Mouse (Mus musculus) embryonic stem cell, embryonic (primary cell): ENCODE data around the gene Smndc1.

ENCODE experiments used
- CTCF ChIA-PET, 4 experiments: fragments of 300-600 bp in 2 of 4; fragments of 350-600 bp in 2 of 4; sonication (Branson Sonifier 250); formaldehyde crosslinking; loops; one replicate each; lab custom pipeline; 2022; ENCODE audit warnings: inconsistent platforms in 2 of 4; lab: Charles Lee
- POLR2A ChIA-PET, 4 experiments: fragments of 300-600 bp in 2 of 4; fragments of 350-600 bp in 2 of 4; sonication (Branson Sonifier 250); formaldehyde crosslinking; loops; one replicate each; lab custom pipeline; 2022; ENCODE audit warnings: antibody characterized with exemption in 4 of 4, inconsistent platforms in 1 of 4; lab: Charles Lee

Gene Smndc1

DNA sequence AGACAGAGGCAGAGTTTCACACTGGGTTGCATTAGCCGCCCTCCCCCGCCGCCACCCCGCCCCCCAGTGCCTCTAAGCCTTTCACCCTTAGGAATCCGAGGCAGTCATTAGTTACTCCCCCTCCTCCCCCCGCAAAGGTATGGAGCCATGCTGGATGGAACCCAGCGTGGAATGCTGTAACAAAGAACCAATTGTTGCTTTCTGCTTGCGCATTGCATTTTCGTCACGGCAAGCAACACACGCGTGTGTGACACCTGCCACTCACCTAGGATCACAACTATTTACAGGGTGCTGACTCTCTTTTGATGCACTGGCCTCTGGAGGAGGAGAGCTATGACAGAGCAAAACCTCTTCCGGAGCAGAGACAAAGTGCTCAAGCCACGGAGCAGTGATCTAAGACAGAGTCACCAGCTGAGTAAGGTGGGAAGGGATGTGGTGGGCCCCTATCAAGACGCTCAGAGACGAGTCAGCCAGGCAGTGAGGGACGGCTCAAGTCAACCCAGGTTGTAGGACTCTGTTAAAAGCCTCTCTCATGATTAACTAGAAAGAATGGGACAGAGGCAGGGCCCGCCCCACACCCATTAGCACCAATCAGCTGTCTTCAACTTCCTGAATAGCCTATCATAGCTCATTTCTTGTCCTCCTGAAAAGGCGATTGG lies 30.7 kb upstream of the Smndc1 start:
- ChIA-PET CTCF (interaction anchor here (0.6 to 2.9 kb wide), 29 partner anchors 11 to 474 kb away, joined by 3 to 15 read pairs (median 4); partner anchors contain the start of genes Smc3 (in 3 of the 4) and Dusp5 (in 1 of the 4)), POLR2A (interaction anchor here (0.5 to 3.3 kb wide), 83 partner anchors 8 to 522 kb away, joined by 3 to 50 read pairs (median 4); partner anchors contain the start of genes Dusp5 (in 4 of the 4), Smc3 (in 3 of the 4), Mxi1 (in 1 of the 4) and Smndc1 (in 1 of the 4))

DNA sequence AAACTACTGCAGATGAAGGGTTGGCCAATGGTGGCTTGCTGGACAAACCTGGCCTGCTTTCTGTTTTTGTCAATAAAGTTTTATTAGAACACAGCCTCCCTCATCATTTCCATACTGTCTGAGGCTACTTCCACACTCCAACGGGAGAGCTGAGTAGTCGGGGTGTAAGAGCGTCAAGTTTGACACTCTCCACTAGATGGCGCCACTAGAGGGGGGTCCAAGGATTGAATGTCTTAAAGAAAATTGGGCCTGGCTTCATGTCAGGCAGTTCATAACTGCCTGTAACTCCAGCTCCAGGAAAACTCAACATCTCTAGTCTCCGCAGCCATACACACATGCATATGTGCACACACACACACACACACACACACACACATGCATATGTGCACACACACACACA lies 29.5 kb upstream of the Smndc1 start:
- ChIA-PET POLR2A (interaction anchor here (0.6 to 3.3 kb wide), 34 partner anchors 10 to 334 kb away, joined by 3 to 27 read pairs (median 4); partner anchors contain the start of genes Smc3 (in 3 of the 4) and Dusp5 (in 2 of the 4)), CTCF (interaction anchor here (0.5 to 1.9 kb wide), 44 partner anchors 8 to 1647 kb away, joined by 3 to 15 read pairs (median 4); partner anchors contain the start of genes Dusp5 (in 2 of the 4) and Smc3 (in 2 of the 4))

DNA sequence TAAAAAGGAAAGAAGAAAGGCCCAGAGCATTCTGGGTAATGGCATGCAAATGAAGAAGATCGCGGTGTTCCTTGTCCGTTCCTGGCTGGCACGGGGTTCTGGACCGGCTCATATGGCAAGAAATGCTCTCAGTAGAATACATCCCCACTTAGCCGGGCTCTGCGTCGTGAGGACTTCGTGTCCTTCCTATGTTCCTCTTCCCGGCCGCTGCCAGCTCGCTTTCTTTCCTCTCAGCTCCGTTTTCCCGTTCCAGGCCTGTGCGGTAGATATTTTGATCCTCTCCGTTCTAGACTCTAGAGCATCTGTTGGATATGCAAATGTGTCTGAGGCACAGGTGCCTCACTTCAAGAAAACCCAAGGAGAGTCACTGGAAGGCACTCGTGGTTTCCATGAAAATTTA lies 24.8 kb upstream of the Smndc1 start:
- ChIA-PET CTCF (no interaction called here), POLR2A (interaction anchor here (0.5 to 1.5 kb wide), 11 partner anchors 10 to 490 kb away, joined by 3 to 8 read pairs (median 3); partner anchors contain the start of genes Dusp5 (in 2 of the 4) and Smc3 (in 1 of the 4))

DNA sequence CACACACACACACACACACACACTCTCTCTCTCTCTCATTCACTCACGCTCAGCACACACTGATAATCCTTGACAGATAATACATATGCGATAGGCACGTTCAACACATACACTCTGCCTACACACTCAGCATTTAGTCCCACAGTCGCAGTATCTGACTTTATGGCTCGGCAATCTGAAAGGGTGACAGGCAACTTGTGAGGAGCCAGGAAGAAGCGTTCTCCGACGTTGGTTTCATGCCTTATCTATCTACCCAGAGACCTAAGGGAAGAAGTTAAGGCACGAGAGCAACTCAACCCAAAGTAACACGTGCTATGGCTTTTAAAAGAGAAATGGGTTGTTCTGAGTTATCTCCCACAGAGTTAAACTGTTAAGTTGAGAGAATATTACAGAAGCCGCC lies 24.3 kb upstream of the Smndc1 start:
- ChIA-PET POLR2A (interaction anchor here in 3 of 4 experiments (0.5 to 1.5 kb wide), 8 partner anchors 10 to 286 kb away, joined by 3 to 8 read pairs (median 3); partner anchors contain the start of gene Dusp5 (in 2 of the 3)), CTCF (no interaction called here)

DNA sequence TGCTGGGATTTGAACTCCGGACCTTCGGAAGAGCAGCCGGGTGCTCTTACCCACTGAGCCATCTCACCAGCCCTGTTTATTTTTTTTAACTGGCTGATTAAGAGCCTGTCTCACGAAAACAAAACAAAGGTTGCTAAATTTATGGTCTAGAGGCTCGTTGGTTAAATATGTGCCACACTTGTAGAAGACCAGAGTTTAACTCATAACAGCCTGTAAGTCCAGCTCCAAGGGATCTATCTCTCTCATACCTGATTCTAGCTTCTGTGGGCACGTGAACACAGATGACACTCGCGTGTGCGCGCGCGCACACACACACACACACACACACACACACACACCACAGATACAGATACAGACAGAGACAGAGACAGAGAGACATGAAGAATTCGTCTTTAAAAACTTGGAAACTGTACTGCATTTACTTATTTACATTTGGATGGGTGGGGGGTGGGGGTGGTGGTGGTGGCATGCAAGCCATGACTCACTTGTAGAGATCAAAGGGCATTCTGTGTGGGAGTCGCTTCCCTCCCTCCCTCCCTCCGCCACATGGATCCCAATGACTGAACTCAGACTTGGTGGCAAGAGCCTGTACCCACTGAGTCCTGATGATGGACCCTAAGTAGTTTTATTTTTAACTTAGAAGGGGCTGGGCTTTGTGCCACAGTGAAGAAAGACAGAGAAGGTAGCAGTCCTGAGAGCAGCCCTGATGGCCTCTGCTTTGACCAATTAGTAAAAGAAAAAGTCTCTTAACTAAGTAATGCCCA lies 23.4 kb upstream of the Smndc1 start:
- CTCF ChIA-PET = interaction anchor here (0.5 to 1.7 kb wide), 4 partner anchors 11 to 205 kb away, joined by 3 to 8 read pairs (median 6); no protein-coding TSS in a partner anchor
- POLR2A ChIA-PET = interaction anchor here in 2 of 4 experiments (0.6 to 4.5 kb wide), 5 partner anchors 8 to 186 kb away, joined by 3 to 30 read pairs (median 8); partner anchors contain the start of gene Smc3 (in 1 of the 2)

DNA sequence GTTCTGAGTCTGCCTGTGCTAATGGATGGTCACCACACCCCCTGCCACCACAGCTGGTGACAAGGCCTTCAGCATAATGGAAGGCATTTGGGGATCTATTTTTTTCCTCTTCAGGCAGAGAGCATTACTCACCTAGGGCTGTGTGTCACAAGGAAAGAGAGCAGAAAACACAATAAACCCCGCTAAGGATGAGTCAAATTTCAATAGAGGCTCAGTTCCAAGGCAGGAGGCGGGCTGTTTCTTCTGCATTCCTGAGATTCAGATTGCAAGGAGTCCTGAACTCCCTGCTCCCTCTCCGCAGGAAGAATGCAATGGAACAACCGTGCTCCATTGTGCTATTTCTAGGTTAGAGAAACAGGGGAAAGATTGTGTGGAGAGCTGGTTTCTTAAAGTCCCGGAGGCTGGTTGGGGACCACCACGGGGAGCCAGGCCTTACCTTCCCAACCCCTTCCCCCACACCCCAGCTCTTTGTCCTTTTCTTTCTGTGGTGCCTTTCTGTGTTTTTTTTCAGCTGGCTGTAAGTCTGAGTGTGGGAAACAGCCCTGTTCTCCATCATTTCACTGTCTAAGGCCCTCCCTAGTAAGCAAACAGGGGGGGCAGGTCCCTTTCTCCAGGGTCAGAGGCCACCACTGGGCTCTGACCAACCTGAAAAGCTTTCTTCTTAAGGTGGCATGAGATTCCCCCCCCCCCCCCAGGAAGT lies 21.9 kb upstream of the Smndc1 start:
- ChIA-PET CTCF (interaction anchor here (0.7 to 1.7 kb wide), 5 partner anchors 7 to 18 kb away, joined by 3 to 8 read pairs (median 4); no protein-coding TSS in a partner anchor), POLR2A (interaction anchor here (0.5 to 4.5 kb wide), 18 partner anchors 9 to 378 kb away, joined by 3 to 44 read pairs (median 4); partner anchors contain the start of genes Smc3 (in 2 of the 4) and Dusp5 (in 1 of the 4))

DNA sequence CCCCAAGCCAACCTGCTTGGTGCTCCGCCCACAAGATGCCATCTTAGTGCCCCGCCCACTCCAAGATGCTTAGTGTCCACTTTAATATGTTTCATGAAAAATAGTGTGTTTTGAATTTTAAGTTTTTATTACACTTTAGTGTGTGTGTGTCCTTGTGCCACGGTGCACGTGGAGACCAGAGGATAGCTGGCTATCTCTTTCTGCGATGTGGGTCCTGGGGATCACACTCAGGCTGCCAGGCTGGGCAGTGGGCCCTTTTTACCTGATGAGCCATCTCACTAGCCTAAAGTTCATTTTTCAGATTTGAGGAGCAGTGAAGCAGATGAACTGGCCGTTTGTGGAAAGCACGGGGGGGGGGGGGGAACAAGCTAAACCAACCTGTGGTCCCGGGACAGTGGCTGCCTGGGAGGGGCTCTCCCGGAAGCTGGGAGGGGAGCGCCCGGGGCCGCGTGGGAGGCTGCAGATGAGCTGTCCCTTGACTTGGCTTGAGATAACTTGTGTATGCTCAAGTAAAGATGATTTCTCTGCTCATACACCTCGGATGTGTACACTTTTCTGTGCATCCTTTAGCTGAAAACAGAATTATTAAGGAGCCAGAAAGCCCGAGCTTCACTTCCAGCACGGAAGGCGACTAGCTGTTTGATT lies 19.4 kb upstream of the Smndc1 start:
- ChIA-PET CTCF (interaction anchor here (0.6 to 2.6 kb wide), 9 partner anchors 9 to 402 kb away, joined by 3 to 15 read pairs (median 3); no protein-coding TSS in a partner anchor), POLR2A (interaction anchor here (0.6 to 4.5 kb wide), 29 partner anchors 9 to 493 kb away, joined by 3 to 44 read pairs (median 5); partner anchors contain the start of genes Dusp5 (in 2 of the 4), Smc3 (in 2 of the 4) and Nutf2-ps1 (in 1 of the 4))

DNA sequence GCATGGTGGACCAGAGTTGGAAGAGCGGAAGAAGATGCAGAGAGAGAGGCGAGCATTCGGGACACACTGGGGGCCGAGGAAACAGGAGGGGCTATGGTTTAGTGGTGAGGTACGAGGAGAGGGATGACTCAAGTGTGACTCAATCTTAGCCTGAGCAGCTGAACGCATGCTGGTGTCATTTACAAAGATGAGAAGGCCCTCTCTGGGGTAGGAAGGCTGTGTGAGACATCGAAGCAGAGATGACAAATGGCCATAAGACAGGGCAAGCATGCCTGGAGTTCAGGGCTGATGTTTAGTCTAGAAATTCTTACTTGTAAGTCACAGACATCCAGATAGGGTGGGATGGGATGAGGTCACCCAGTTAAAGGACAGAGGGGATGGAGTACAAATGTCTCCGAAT lies 18.0 kb upstream of the Smndc1 start:
- ChIA-PET CTCF (interaction anchor here in 1 of 4 experiments (1.4 kb wide), 1 partner anchor 14 kb away, joined by 4 read pairs; no protein-coding TSS in a partner anchor), POLR2A (interaction anchor here in 1 of 4 experiments (1.0 kb wide), 1 partner anchor 14 kb away, joined by 5 read pairs; no protein-coding TSS in a partner anchor)

DNA sequence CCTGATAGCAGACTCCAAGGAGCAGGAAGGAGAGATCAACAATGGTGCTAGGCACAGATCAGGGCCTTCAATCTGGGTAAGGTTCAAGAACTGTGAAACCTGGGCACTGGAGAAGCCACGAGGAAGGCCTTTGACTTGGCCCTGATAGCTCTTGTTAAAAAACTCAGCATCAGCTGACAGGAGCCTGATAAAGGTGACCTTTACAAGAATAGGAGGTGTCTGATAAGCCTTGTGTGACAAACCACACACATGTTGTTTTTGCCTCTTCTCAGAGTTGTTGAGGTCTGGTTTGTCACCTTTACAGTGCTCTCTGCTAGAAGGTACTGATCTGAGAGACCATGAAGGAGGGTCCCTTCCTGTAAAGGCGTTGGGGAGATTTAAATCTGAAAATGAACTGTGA lies 17.0 kb upstream of the Smndc1 start:
- POLR2A ChIA-PET = interaction anchor here in 2 of 4 experiments (0.6 to 6.5 kb wide), 3 partner anchors 15 to 53 kb away, joined by 3 to 52 read pairs (median 4); no protein-coding TSS in a partner anchor
- CTCF ChIA-PET = interaction anchor here in 1 of 4 experiments (1.4 kb wide), 1 partner anchor 13 kb away, joined by 4 read pairs; no protein-coding TSS in a partner anchor

DNA sequence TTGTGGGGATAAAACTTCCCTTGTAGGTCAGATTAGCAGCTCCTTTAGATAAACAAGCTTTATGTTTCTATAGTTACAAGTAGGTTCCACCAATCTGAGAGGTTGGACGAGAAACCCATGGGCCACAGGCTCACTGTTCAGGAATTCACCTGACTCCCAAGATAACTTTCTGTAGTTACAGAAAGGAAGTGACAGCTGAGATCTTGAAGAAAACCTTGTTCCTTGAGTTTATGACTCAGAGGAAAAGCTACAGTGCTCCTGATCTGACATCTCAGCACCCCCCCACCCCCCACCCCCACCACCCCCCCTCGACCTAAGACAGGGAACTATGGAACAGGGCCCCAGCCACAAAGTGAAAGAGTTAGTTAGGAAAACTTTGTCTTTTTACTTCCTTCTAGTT lies 15.4 kb upstream of the Smndc1 start:
- ChIA-PET POLR2A (interaction anchor here in 3 of 4 experiments (0.9 to 6.5 kb wide), 18 partner anchors 9 to 195 kb away, joined by 3 to 52 read pairs (median 4); partner anchors contain the start of gene Smc3 (in 2 of the 3)), CTCF (interaction anchor here in 3 of 4 experiments (0.6 to 2.5 kb wide), 8 partner anchors 11 to 194 kb away, joined by 3 to 13 read pairs (median 4); no protein-coding TSS in a partner anchor)

DNA sequence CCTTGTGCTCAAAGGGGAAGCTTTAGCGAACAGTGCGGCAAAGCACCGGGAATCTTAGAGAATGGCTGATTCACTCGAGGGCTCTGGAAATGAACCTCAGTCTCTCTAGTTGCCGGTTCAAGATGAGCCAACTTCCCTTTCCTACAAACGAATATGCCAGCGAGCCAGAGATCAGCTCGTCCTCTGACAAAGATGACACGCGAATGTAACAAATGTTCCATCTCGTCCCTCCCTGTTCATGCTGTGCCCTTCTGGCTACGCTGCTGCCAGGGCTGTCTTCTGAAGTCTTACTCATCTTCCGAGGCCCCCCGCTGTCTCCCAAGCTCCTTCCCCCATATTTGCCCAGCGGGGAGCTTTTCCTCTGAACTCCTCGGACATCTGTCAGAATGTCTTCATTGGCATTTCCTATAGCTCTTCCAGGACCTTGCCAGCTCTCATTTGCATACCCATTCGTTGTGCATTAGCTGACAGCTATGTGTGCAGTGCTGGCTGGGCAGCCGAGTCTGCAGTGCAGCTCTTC lies 14.5 kb upstream of the Smndc1 start:
- ChIA-PET POLR2A (interaction anchor here in 3 of 4 experiments (0.5 to 6.5 kb wide), 23 partner anchors 9 to 306 kb away, joined by 3 to 52 read pairs (median 4); partner anchors contain the start of genes Smc3 (in 2 of the 3) and Dusp5 (in 1 of the 3)), CTCF (interaction anchor here (0.8 to 2.5 kb wide), 8 partner anchors 10 to 300 kb away, joined by 3 to 13 read pairs (median 4); no protein-coding TSS in a partner anchor)

DNA sequence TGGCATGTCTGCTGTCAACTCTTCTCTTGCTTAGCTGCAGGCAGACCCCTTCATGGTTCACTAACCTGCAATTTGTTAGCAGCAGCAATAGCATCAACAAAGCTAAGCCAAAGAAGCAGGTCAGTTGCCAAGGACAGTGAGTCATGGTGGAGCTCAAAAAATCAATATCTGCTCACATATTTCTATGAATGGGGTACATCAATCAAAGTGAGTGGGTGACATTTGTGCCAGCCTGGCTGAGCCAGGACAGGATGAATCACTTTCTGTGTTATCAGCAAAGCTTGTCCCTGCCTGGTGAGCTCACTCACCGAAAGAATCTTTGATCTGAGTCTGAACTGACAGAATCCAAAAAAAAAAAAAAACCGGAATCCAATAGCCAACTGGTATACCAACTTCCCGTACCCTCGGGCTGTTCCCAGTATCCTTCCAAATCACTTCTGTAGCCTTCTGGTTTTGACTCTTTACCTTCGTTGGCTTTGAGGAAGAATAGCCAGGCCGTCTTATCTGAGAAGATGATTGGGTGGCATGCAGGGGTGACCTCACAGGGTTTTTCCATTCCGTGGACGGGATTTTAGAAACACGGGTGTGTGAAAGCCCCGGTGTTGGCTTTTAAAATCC lies 13.9 kb upstream of the Smndc1 start:
- CTCF ChIA-PET = interaction anchor here (0.6 to 2.5 kb wide), 9 partner anchors 10 to 301 kb away, joined by 3 to 13 read pairs (median 3); no protein-coding TSS in a partner anchor
- POLR2A ChIA-PET = interaction anchor here in 3 of 4 experiments (0.5 to 6.5 kb wide), 17 partner anchors 8 to 306 kb away, joined by 3 to 52 read pairs (median 7); partner anchors contain the start of genes Dusp5 (in 2 of the 3) and Smc3 (in 2 of the 3)

DNA sequence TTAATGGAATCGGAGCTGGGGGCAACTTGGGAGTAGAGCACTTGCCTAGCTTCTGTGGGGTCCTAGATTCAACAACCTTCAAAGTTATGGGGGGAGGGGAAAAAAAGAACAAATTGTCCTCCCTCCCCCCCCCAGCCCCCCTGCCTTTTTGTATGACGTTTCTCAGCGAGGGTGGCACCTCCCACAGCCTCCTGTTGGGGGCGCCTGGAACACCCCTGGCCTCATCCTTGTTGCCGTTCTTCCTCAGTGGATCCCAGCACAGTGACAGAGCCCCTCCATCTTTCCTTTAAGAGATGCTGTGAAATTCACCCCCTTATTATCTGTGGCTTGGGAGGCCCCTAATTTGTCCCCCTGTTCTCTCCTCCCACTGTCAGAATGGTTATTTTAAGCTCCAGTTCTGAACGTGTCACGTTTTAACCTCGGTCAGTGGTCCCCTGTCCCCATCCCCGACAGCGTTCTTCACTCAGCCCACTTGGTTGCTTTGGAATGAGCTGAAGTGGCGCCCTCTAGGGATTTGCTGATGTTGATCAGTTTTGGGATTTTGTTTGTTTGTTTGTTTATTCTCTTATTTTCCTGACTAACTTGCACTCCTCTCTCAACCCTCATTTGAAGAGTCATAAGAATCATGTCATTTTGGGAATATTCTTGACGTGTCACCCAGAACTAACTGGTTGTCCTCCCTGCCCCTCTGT lies 12.5 kb upstream of the Smndc1 start:
- ChIA-PET POLR2A (interaction anchor here in 2 of 4 experiments (0.7 to 6.5 kb wide), 13 partner anchors 8 to 223 kb away, joined by 3 to 52 read pairs (median 5); partner anchors contain the start of genes Dusp5 (in 1 of the 2) and Smc3 (in 1 of the 2)), CTCF (interaction anchor here (0.5 to 2.0 kb wide), 28 partner anchors 8 to 325 kb away, joined by 3 to 14 read pairs (median 4); no protein-coding TSS in a partner anchor)

DNA sequence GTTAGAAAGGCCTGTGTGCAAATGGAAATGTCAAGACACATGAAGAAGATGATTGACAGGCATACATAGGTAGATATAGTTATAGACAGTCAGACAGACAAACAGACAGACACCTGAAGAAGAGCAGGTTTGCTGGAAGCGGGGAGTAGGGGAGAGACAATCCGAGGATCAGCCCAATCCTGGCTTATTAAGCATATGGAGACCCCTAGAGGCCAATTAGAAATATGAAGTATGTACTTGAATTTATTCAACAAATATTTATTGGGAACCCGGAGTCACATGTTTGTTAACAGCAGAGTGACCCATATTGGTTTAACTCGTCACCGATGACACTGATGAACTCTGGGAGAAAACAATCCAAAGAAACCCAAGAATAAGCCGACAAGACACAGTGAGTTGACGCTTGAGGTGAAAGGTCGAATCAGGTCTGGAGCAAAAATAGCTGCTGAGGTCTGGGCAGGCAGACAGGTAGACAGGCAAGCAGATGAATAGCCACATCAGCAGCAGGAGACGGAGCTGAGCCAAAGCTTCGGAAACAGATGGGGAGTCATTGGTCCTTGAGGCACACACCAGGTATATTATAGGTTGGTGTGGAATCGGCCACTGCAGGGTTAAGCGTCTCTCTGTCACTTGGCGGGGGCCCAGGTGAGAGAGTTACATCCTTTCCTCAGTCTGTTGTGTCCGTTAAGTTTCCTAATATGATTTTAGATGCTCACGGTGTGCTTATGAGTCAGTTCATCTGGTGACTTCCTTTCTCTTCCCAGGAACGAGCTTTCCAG lies 10.1 kb upstream of the Smndc1 start:
- CTCF ChIA-PET = interaction anchor here in 2 of 4 experiments (0.9 to 1.2 kb wide), 3 partner anchors 9 to 176 kb away, joined by 3 to 4 read pairs (median 3); no protein-coding TSS in a partner anchor
- POLR2A ChIA-PET = interaction anchor here in 3 of 4 experiments (0.5 to 2.4 kb wide), 6 partner anchors 10 to 199 kb away, joined by 3 to 10 read pairs (median 4); partner anchors contain the start of gene Smc3 (in 2 of the 3)
